Mouse (Mus musculus): ENCODE data around the gene F13b.

Gene F13b

DNA sequence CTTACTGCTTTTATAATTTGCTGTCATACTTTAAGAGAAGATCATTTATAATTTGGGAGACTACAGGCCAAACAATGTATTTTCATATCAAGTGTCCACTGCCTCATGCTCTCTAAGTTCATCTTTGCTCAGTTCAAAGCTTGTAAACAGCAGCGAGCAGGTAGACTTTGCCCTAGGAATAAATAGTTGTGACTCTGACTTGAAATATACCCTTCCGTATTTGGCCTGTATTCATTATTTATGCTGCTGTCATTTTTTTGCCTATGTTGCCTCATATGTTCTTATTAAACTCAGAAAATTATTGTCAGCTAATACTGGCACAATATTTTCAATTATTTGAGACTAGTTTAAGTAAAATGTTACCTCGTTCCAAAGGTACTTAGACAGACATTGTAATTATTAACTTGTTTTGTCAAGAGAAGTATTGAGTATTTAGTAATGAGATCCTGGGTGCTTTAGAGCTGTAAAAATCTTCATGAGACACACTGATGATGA lies at the start of gene F13b:
TSS of gene F13b (plus strand) at position 445 of the 495 bp plus-strand sequence.
- no peak for DNase-seq (ENCODE audit: low spot score)

DNA sequence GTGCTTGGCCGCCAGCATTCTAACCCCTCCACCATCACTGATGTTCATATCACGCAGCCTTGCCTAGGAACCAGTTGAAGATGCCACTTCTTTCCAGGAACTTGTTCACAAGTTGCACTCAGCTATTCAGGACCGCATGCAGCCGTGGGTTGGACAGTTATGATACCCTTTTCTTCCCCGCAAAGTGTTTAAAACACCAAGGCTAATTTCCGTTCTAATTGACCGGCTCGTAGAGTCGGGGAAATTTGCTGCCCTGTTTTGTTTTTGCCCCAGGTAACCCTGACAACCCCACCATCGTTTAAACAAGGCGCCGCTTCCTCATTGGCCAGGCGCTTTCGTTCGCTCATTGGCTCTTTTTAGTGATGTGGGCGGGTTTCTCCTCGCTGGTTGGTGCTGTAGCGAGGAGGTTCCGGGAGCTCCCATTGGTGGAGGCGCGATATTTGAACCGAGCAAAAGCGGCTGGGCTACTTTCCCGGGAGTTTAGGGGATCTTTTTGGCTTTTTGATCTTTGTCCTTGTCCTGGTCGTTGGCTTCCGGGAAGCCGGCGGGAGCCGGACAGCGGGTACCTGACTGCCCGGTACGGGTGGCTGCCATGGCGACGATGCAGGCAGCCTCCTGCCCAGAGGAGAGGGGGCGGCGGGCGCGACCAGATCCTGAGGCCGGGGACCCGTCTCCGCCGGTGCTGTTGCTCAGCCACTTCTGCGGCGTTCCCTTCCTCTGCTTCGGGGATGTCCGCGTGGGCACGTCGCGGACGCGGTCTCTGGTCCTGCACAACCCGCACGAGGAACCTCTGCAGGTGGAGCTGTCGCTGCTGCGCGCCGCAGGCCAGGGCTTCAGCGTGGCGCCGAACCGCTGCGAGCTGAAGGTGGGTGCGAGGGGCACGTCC lies 46.9 kb upstream of the F13b start, which contains the start of gene Aspm:
TSS of gene Aspm (plus strand) at position 433 of the 886 bp plus-strand sequence.
- DNase-seq (ENCODE audit: low spot score): peak; percentile 82

DNA sequence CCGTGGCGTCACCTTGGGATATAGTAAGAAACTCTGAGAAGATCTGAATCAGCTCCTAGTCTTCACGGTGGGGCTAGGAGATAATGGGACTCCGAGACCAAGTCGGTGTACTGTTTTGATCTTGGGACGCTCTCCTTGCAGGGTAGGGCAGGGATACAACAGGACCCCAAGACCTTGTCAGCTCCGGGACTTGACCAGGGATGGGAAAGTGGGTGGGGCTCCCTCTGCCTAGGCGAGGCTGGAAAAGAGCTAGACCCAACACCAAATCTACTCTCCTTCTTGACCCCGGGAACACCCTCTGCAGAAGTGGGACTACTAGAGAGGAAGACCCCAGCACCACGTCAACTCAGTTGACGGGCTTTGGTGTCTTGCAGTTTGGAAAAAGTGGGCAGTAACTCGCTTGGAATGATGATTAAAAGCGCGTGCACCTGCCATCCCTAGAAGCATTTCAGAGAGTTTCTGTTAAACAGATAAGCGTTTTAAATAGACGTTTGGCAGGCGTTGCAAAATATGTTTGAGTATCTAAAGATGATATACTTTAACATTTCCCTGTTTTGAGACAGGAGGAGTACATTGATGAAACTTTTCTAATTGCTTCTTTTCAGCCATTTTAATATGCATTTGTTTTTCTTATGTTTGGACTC lies 46.2 kb upstream of the F13b start:
- DNase-seq (ENCODE audit: low spot score): no peak

DNA sequence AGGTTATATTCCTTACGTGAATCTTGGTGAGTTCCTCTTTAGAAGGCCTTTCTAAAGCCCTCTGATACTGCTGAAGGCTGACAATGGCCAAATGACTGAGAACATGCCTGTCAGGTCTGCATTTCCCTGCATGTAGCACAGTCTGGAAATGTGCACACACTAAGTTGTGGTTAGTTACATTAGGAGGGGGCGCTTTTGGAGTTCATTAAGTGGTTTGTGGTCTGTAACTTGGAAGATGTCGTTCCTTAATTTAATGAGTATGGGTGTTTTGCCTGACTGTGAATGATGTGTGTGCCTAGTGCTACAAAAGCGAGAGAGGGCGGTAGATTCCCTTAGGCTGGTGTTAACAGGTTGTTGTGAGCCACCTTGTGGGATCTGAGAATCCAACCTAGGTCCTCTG lies 40.7 kb upstream of the F13b start:
- DNase-seq (ENCODE audit: low spot score): no peak

DNA sequence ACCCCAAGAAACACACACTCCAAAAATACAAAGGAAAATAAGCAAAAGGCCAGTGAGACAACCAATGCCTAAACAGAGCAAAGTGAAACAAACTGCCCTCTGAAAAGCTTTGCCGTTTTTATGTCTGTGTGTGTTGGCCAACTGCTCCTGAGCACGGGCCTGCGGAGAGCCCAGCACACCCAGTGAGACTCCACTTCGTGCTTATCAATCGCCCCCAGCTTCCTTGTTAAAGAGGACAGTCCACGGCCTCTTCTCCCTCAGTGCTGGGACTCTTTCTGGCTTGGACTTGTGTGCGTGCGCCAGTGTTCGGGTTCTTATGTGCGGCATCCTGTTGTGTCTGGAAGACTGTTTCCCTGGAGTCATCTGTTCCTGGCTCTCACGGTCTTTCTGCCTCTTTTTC lies 35.6 kb upstream of the F13b start:
- DNase-seq (ENCODE audit: low spot score): no peak

DNA sequence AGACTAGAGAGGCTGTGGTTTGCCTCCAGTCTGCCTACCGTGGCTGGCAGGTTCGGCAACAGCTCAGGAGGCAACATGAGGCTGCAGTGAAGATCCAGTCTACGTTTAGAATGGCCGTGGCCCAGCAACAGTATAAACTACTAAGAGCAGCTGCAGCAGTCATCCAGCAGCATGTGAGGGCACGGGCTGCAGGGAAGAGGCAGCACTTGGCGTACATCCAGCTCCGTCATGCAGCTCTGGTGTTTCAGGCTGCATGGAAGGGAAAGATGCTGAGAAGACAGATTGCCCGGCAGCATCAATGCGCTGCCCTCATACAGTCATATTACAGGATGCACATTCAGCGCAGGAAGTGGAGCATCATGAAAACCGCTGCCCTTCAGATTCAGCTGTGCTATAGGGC lies 22.6 kb upstream of the F13b start:
- DNase-seq (ENCODE audit: low spot score): no peak

DNA sequence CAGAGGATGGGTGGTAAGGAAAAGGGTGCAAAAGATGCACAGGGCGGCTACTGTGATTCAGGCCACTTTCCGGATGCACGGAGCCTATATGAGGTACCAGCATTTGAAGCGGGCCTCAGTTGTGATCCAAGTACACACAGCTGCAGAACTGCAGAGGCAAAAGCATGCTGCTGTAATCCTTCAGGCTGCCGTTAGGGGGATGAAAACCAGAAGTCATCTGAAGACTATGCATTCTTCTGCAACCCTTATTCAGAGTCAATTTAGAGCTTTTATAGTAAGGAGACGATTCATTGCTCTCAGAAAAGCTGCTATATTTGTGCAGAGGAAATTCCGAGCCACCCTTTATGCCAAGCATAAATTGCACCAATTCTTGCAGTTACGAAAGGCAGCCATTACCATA lies 21.3 kb upstream of the F13b start:
- DNase-seq (ENCODE audit: low spot score): no peak

DNA sequence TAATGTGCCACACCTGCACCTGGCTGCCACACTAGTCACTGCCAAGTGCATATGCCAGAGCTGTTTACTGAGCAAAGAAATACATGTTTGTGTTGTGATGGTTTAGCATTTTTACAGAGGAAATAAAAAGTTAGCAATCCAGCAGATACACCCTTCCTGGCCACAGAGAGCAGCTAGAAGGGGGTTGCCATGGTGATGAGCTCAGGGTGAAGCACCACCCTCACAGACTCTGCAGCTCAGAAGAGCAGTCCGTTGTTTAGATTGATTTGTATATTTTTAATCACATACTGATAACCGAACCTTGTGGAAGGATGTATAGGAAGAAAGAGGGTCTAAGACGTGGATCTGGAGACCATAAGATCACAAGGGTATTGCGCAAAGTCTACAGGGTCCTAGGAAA lies 20.4 kb upstream of the F13b start:
- DNase-seq (ENCODE audit: low spot score): no peak

DNA sequence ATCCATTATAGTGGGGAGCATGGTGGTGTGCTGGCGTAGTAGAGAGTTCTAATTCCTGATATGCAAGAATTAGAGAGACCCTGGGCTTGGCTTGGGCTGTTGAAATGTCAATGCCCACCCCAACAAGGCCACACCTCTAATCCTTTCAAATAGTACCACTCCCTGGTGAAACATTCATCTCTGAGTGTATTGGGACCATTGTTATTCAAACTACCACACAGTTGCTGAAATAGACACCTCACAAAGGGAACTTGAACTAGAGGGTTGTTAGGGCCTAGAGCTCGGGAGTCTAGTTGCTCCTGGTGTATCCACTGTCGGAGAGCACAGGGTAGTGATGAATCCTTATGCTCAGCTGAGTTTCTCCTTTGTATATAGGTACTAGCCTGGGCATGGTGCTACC lies 6.9 kb upstream of the F13b start:
- DNase-seq (ENCODE audit: low spot score): no peak

DNA sequence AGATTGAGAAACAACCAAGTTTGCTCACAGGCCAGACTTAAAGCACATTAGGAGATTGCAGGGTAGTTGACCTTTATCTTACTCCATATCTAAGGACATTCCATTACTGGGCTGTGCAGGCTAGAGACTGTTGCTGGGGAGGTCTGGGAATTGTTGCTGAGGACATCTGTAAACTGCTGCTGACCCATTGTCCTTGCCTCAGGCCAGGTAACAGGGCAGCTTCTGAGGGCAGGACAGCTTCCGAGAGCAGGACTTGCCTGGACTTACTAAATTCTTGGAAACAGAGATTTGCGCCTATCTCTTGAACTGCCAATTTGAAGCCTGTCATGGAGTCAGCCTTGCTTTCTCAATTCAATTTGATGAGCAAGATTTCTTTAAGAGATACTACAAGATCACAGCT lies 6.1 kb upstream of the F13b start:
- no peak for DNase-seq (ENCODE audit: low spot score)

DNA sequence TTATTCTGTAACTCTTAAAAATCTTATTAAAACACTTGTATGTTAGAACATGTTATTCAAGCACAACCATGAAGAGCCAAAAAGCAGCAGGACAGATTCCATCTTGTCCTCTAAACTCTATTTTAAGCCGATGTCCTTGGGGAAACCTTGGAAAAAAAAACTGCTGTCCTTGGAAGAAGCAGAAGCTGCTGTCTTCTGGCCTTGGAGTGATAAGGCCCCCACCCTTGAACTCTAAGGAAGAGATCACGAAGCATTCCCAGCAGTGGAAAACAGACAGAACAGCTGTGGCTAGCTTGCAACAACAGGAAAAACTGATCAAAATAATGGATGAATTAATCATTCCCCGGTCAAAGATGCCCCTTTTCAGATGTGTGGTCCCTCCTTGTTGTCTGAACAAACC lies 5.3 kb upstream of the F13b start:
- no peak for DNase-seq (ENCODE audit: low spot score)

DNA sequence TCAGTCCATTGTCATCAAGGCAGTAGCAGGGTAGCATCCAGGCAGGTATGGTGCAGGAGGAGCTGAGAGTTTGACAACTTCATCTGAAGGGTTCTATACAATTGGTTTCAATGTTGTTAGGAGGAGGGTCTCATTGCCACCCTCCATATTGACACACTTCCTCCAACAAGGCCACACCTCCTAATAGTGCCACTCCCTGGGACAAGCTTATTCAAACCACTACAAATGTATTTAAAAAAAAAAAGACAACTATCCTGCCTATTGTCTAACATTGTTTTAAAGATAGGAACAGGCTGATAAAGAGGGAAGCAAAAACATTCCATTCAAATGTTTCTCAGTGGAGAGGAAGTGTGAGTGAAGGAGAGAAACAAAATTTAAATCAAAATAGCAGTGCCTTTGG lies 1.8 kb upstream of the F13b start:
- DNase-seq (ENCODE audit: low spot score): no peak

DNA sequence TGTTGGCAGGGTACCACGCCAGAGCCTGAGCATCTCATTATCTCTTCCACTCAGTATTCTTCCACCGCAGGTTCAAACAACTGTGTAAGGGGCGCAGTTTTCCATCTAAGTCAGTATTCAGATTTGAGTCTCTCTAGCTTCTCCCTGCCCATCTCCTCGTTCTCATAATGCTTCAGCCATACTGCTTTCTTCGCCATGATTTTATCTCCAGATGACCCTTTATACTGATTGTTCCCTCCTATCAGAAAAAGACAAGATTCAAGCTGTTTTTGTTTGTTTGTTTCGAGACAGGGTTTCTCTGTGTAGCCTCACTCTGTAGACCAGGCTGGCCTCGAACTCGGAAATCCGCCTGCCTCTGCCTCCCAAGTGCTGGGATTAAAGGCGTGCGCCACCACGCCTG lies 13.1 kb downstream of the F13b start:
- no peak for DNase-seq (ENCODE audit: low spot score)

DNA sequence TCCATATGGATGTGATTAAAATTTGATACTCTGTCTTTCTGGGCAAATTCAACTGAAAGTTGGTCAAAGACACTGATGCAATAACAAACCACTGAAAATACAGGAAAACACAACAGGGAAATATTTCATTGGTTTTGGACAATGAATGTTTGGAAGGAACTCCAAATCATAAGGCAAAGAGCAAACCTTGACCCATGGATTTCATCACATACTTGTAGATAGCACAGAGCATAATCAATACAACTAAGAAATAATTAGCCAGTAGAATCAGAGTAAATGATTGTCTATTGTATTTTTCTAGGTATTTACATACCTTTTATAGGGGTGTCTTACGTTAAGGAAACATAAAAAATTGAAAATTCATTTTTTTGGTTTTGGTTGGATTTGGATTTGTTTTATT lies 47.0 kb downstream of the F13b start:
- DNase-seq (ENCODE audit: low spot score): no peak

DNA sequence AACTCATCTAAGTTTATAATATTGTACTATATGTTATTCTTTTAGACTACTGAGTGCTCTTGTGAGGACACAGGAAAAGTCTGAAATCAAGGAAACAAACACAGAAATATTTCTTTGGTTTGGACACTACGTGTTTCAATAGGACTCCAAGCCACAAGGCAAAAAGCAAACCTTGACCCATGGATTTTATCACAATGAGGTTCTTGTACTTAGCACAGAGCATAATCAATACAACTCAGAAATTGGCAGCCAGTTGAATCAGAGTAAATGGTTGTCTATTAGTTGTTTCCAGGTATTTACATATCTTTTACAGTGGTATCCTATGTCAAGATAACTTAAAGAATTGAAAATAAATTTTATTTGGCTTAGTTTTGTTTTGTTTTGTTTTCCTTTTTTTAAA lies 49.8 kb downstream of the F13b start:
- DNase-seq (ENCODE audit: low spot score): no peak

DNA sequence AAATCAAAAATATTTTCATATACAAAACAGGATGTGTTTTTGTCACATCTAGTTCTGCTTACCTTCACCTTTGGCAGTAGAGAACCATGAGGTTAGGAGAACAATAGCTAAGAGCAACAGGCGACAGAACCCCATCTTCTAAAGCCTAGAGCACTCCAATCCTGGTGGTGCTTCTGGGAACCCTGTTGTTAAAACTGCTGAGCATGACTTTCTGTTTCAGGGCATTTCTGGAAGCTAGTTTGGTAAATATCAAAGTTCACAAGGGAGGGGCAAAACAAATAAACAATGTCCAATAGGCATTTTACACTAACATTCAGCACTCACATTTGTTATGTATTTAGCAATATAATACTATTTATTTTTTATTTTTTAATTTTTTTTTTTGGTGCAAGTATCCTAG lies 58.5 kb downstream of the F13b start, which contains the start of gene Cfhr1:
TSS of gene Cfhr1 (minus strand) at position 249 of the 400 bp plus-strand sequence.
- no peak for DNase-seq (ENCODE audit: low spot score)

Measured in ovary, postnatal 36 days (tissue).